In the genomic region with DNA sequence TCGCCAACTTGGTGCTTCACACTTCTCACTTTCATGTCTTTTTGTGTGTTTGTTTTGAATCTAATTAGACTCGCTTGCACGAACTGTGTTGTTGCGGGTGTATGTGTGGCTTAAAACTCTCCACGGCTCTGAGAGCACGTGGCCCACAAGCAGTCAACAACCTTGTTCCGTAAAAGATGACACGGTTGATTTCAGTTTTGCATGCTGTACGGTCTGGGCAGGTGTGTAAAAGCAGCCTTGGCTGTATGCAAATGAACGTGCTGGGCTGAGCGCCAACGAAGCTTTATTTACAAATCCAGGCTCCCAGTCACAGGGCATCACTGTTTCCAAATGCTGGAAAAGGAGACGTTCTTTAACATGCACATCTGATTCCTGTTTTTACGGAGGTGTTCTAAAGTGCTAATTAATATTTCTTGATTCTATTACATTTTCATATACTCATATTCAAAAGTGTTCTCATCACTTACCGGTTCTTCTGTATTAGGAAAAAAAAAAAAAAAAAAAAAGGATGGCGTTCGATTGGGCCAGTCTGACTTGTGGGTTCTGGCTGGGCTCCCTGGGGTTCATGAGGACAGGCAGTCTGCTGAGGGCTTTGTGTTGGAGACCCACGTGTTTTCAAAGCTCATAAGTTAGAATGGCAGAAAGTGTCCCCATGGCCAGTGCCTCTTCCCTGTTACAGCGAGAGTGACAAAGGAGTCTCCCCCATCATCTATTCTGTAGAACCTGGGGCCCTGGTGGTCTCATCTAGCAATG, we compare ENCODE assay signal across 8 mouse cellular contexts. TPM values are rescaled to one million over a fixed set of nuclear protein-coding genes. Genes with fewer than 3 reads are reported as not detected.
DNase-seq lines count a peak whose midpoint lies in the region.

No protein-coding gene starts in this region.

- peak; percentile 8 for DNase-seq in cerebellum, adult 9-10 months
- no peak for DNase-seq in cerebellum, adult 8-10 months
- peak; percentile 9 for DNase-seq in lung, postnatal 10 days
- no peak for DNase-seq in lung, postnatal 14 days
- peak; percentile 27 to 28 for DNase-seq in kidney, adult 8-10 months
- peak; percentile 7 to 8 for DNase-seq in right cerebral cortex, postnatal 36 days (ENCODE audit: low spot score in 2 of 2)
- no peak for DNase-seq in adrenal gland, postnatal 36 days
- no peak for DNase-seq in adrenal gland, postnatal 4 days (ENCODE audit: low spot score in 2 of 2)

RNA-seq across cellular contexts. Expression of a gene that starts 0.9 kb away (rescaled TPM):
- total RNA-seq in adrenal gland, postnatal 36 days (2021), result under 1 TPM in 1 of 2 experiments, not detected in 1; 0.10 TPM
- total RNA-seq in adrenal gland, postnatal 4 days (2021), result 1 to 10 TPM; 1.5 to 4.6 TPM

Comparison
In these comparisons a context has a peak if more than half of its experiments do, and no peak if none do; other contexts are left out.
1. DNase-seq: peak in cerebellum, adult 9-10 months (single experiment), lung, postnatal 10 days (single experiment), kidney, adult 8-10 months (2 of 2) and right cerebral cortex, postnatal 36 days (2 of 2); none in cerebellum, adult 8-10 months (single experiment), lung, postnatal 14 days (single experiment), adrenal gland, postnatal 36 days (0 of 2) and adrenal gland, postnatal 4 days (0 of 2).